Mouse (Mus musculus) adrenal gland (tissue): ENCODE results near the gene Hspe1.

Experiments
- intact Hi-C: fragments of 180-260 bp; cut with DNase I; formaldehyde crosslinking; loops from one replicate; pipeline ENCODE4 v1.15.1; 2025

Hspe1 gene

DNA sequence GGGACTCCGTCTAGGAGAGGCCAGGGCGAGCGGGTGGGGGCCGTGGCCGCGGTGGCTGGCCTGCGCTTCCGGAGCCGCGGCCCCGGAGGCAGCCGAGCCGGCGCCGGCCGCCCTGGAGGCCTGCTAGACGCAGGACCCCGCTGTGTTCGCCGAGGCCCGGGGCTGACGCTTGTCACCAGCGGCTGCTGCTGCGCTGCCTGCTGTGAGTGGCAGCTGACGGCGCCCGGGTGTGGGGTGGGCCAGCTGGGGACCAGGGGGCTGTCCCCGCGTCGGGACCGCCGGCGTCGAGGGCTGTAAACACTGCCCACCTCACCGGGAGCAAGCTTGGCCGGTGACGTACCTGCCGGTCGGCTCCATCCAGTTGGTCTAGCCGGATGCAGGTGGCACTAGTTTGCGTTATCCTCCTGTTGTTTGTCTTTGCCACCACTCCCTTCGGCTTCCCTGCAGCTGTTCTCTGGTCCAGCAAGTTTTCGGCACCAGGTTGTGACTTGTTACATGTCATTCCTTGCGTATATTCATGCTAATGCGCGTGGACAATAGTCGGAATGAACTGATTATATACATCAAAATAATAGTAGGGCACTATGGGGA, 43.6 kb downstream of the Hspe1 start:
- intact Hi-C loops: loop anchor here (2.0 kb wide), 1 partner anchor 45 kb away; no protein-coding TSS in a partner anchor

DNA sequence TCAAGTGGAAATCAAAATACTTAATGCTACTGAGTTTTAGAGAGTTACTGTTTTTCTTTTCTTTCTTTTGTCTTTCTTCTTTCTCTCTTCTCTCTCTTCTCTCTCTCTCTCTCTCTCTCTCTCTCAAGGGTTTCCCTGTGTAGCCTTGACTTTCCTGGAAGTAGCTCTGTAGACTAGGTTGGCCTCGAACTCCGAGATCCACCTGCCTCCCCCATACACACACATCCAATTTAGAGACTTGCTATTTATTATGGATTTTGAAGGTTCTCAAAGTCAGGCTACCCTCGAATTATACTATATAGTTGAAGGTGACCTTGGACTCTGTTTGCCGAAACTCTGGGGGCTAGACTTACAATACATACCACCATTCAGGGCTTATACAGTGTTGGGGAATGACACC, 44.4 kb downstream of the Hspe1 start:
- intact Hi-C loops: loop anchor here (2.0 kb wide), 1 partner anchor 46 kb away; no protein-coding TSS in a partner anchor

DNA sequence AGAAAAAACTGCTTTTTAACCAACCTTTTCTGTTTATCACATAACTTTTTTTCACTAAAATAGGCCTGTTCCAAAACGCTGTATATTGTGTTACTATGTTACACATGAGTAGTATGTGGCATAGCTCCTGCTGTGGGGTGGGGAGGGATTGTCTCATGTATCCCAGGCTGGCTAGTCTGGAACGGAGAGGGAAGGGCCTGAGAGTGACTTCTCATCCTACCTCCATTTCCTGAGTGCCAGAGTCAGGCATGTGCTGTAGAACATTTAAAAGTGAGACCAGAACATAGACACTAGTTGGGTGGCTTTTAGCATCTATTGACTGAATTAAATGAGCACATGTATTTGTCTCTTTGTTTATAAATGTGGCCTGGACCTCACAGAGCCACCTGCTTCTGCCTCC, 45.2 kb downstream of the Hspe1 start:
- intact Hi-C loops: loop anchor here (2.0 kb wide), 1 partner anchor 46 kb away; no protein-coding TSS in a partner anchor

DNA sequence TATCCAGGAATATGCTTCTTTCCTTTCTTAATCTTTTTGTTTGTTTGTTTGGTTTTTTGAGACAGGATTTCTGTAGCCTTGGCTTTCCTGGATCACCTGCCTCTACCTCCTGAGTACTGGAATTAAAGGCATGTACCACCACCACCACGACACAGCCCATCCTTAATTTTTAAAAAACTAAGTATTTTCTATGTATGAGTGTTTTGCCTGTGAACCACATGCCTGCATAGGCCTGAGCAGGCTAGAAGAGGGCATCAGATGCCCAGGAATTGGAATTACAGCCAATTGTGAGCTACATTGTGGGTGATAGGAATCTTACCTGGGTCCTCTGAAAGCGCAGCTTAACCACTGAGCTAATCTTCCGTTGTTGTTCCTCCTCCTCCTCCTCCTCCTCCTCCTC, 46.4 kb downstream of the Hspe1 start:
- intact Hi-C loops: no loop called here

DNA sequence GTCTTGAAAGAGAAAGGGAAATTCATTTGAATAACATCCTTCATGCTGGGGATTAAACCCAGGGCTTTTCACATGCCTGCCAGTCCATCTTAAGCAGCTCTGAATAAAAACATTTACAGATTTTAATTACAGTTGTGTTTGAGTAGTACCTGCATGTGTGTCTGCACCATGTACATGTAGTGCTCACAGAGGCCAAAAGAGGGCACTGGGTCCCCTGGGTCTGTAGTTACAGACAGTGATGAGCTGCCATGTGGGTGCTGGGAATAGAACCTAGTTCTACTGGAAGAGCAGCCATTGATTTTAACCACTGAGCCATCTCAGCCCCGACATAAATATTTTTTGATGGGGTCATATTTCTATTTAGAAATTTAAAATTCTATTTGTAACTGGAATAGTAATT, 47.9 kb downstream of the Hspe1 start:
- intact Hi-C loops: no loop called here
